11 mouse cellular contexts compared by ENCODE assay signal in genomic region chr6:88742286-88743011, GRCm38 (mm10). TPM values are rescaled to one million over a fixed set of nuclear protein-coding genes. Genes with fewer than 3 reads are reported as not detected.
DNase-seq lines count a peak whose midpoint lies in the region; ATAC-seq lines count a peak whose summit lies in the region.
"Had no signal": no experiment of that assay in that cellular context is flagged by ENCODE, and none has a peak within 500 bp of the region (broad histone marks: within the 10 kb centered on the region; RNA-seq: fewer than 3 reads in every experiment).

No protein-coding gene starts in this region.

- peak overlapping the region; percentile 89 for H3K27ac ChIP-seq in neural tube, embryonic 13.5 days (replicated peaks)

- no peak overlapping the region for H3K4me2 ChIP-seq in neural tube, embryonic 13.5 days
- H3K4me2 ChIP-seq: midbrain, embryonic 12.5 days had no signal

- H3K9ac ChIP-seq in neural tube, embryonic 13.5 days: no peak overlapping the region
- H3K9ac ChIP-seq: midbrain, embryonic 12.5 days had no signal

- DNase-seq in gastrocnemius, adult 18-20 months (ENCODE audit: low spot score): peak; percentile 56
- DNase-seq in gastrocnemius, postnatal 4 days (ENCODE audit: low spot score in 2 of 2): no peak
- DNase-seq in neural tube, embryonic 10.5 days (ENCODE audit: extremely low spot score, low spot score): no peak
- peak; percentile 74 to 88 for DNase-seq in kidney, postnatal 25 days
- DNase-seq in lung, postnatal 14 days: no peak
- no peak for DNase-seq in lung, adult 18-20 months
- DNase-seq: heart, postnatal 36 days; lung, adult 2 months had no signal

- peaks cover 45% of the 10 kb centered on the region for H3K4me1 ChIP-seq in neural tube, embryonic 13.5 days (replicated peaks)

- ATAC-seq in neural tube, embryonic 13.5 days (ENCODE audit: low read depth): no peak

- 72% methylated on average over 9 of the region's 9 CpGs for WGBS in neural tube, embryonic 13.5 days

- no peaks in the 10 kb centered on the region for H3K36me3 ChIP-seq in neural tube, embryonic 13.5 days
- H3K36me3 ChIP-seq: midbrain, embryonic 12.5 days had no signal

- no peak overlapping the region for H3K4me3 ChIP-seq in neural tube, embryonic 13.5 days
- H3K4me3 ChIP-seq: midbrain, embryonic 12.5 days had no signal

- no peaks in the 10 kb centered on the region for H3K27me3 ChIP-seq in neural tube, embryonic 13.5 days
- H3K27me3 ChIP-seq: CH12.LX; midbrain, embryonic 12.5 days had no signal

- no peaks in the 10 kb centered on the region for H3K9me3 ChIP-seq in neural tube, embryonic 13.5 days
- H3K9me3 ChIP-seq: midbrain, embryonic 12.5 days had no signal

RNA-seq across cellular contexts. Expression of gene Mgll, which starts 18.2 kb away (rescaled TPM):
- total RNA-seq in gastrocnemius, adult 18-20 months (2021): 10 to 100 TPM; 25.2 to 45.8 TPM
- total RNA-seq in gastrocnemius, postnatal 4 days (2021): 10 to 100 TPM; 70.3 to 74.3 TPM
- 30.9 and 32.0 TPM in 2 replicates for polyA plus RNA-seq in neural tube, embryonic 13.5 days (2015; fragmentation: Nextera tagmentation; extraction: Ambion mirVana)

Comparison
In these comparisons a context has a peak if more than half of its experiments do, and no peak if none do; other contexts are left out.
1. DNase-seq: peak in gastrocnemius, adult 18-20 months (single experiment) and kidney, postnatal 25 days (2 of 2); none in gastrocnemius, postnatal 4 days (0 of 2), neural tube, embryonic 10.5 days (single experiment), lung, postnatal 14 days (single experiment) and lung, adult 18-20 months (0 of 2).